Mouse (Mus musculus) testis, adult 2 months (tissue): ENCODE data around the gene Dnah17. TPM values are rescaled to one million over a fixed set of nuclear protein-coding genes. Genes with fewer than 3 reads are reported as not detected.

Experiments used
- H3K27ac ChIP-seq: fragments of 200-500 bp; 2 replicates; pipeline ENCODE4 v1.5.1; 2012; ENCODE audit warnings: low read depth, low read length; ENCODE audit not compliant: control insufficient read depth, insufficient read depth
- H3K27me3 ChIP-seq: fragments of 200-500 bp; 2 replicates; pipeline ENCODE4 v1.6.1; 2012; ENCODE audit warnings: mild to moderate bottlenecking, low read length, moderate library complexity; ENCODE audit not compliant: control insufficient read depth, insufficient read depth
- H3K36me3 ChIP-seq: fragments of 200-500 bp; 2 replicates; pipeline ENCODE4 v1.6.1; 2012; ENCODE audit warnings: mild to moderate bottlenecking, low read length; ENCODE audit not compliant: control insufficient read depth, insufficient read depth
- H3K4me1 ChIP-seq: fragments of 200-500 bp; 2 replicates; pipeline ENCODE4 v1.6.1; 2012; ENCODE audit warnings: low read length; ENCODE audit not compliant: control insufficient read depth, insufficient read depth
- H3K4me3 ChIP-seq: fragments of 200-500 bp; 2 replicates; pipeline ENCODE4 v1.5.1; 2012; ENCODE audit warnings: low read depth, mild to moderate bottlenecking, low read length, moderate library complexity, mixed read lengths; ENCODE audit not compliant: control insufficient read depth
- CTCF ChIP-seq: fragments of 200-500 bp; IDR thresholded peaks from 2 replicates; pipeline ENCODE4 v1.5.1; 2012; ENCODE audit warnings: low read depth, mild to moderate bottlenecking, inconsistent platforms, low read length, moderate library complexity; ENCODE audit not compliant: control insufficient read depth, insufficient read depth, insufficient replicate concordance
- POLR2A ChIP-seq: fragments of 200-500 bp; IDR thresholded peaks from 2 replicates; pipeline ENCODE4 v1.6.1; 2012; ENCODE audit warnings: low read depth, mild to moderate bottlenecking, inconsistent platforms, low read length, moderate library complexity; ENCODE audit not compliant: control insufficient read depth
- polyA plus RNA-seq: library from polyadenylated mRNA; depleted of rRNA; stranded (reverse); fragments of >200 nt; gene quantifications from 2 replicates; pipeline ENCODE4 v1.2.3, GENCODE M21; 2012

Dnah17 gene
- polyA plus RNA-seq, 1 experiment: 35.8 TPM

GRCm38 (mm10) chr11:118104001-118104400 is 26.4 kb downstream of the Dnah17 start:
- Histone ChIP-seq H3K4me1 (no peaks in the 10 kb centered on the region), H3K27me3 (no peaks in the 10 kb centered on the region), H3K27ac (no peak overlapping the region), H3K4me3 (no peak overlapping the region), H3K36me3 (no peaks in the 10 kb centered on the region)
- TF ChIP-seq POLR2A (no peak), CTCF (peak; percentile 93; the same call in 1 of the 2 replicates)

GRCm38 (mm10) chr11:118103383-118103782 is 27.1 kb downstream of the Dnah17 start:
- no peaks in the 10 kb centered on the region for H3K4me1 ChIP-seq
- H3K27me3 ChIP-seq: no peaks in the 10 kb centered on the region
- H3K36me3 ChIP-seq: no peaks in the 10 kb centered on the region
- no peak overlapping the region for H3K4me3 ChIP-seq
- TF ChIP-seq POLR2A: no peak
- no peak for TF ChIP-seq CTCF
- no peak overlapping the region for H3K27ac ChIP-seq

GRCm38 (mm10) chr11:118102838-118103237 is 27.6 kb downstream of the Dnah17 start:
- no peak overlapping the region for H3K27ac ChIP-seq
- H3K4me3 ChIP-seq: no peak overlapping the region
- no peaks in the 10 kb centered on the region for H3K27me3 ChIP-seq
- no peaks in the 10 kb centered on the region for H3K36me3 ChIP-seq
- TF ChIP-seq CTCF (peak; percentile 100), POLR2A (no peak)
- H3K4me1 ChIP-seq: no peaks in the 10 kb centered on the region

GRCm38 (mm10) chr11:118101133-118101532 is 29.3 kb downstream of the Dnah17 start:
- TF ChIP-seq CTCF (no peak), POLR2A (no peak)
- Histone ChIP-seq H3K27ac (no peak overlapping the region), H3K36me3 (no peaks in the 10 kb centered on the region), H3K27me3 (no peaks in the 10 kb centered on the region), H3K4me3 (no peak overlapping the region), H3K4me1 (no peaks in the 10 kb centered on the region)

GRCm38 (mm10) chr11:118096736-118097135 is 33.7 kb downstream of the Dnah17 start:
- H3K27ac ChIP-seq: no peak overlapping the region
- H3K36me3 ChIP-seq: no peaks in the 10 kb centered on the region; the same call in 1 of the 2 replicates
- TF ChIP-seq POLR2A: no peak
- TF ChIP-seq CTCF: no peak
- no peak overlapping the region for H3K4me3 ChIP-seq
- no peaks in the 10 kb centered on the region for H3K27me3 ChIP-seq
- no peaks in the 10 kb centered on the region for H3K4me1 ChIP-seq

- H3K27ac ChIP-seq: no peak overlapping the region
- H3K4me3 ChIP-seq: no peak overlapping the region
- H3K27me3 ChIP-seq: no peaks in the 10 kb centered on the region
- no peaks in the 10 kb centered on the region for H3K4me1 ChIP-seq
- TF ChIP-seq POLR2A (no peak), CTCF (no peak)
- H3K36me3 ChIP-seq: no peaks in the 10 kb centered on the region; the same call in 1 of the 2 replicates
These were observed 35.4 kb downstream of the Dnah17 start for GRCm38 (mm10) chr11:118095004-118095403.

- H3K27ac ChIP-seq: no peak overlapping the region
- H3K36me3 ChIP-seq: no peaks in the 10 kb centered on the region; the same call in 1 of the 2 replicates
- no peaks in the 10 kb centered on the region for H3K27me3 ChIP-seq
- H3K4me3 ChIP-seq: no peak overlapping the region
- no peaks in the 10 kb centered on the region for H3K4me1 ChIP-seq
- TF ChIP-seq POLR2A (no peak), CTCF (peak; percentile 58; the same call in 1 of the 2 replicates)
These were observed 39.3 kb downstream of the Dnah17 start for GRCm38 (mm10) chr11:118091002-118091670.
